Mouse (Mus musculus) cerebellum, adult 11-12 months (tissue): Measurements from ENCODE around the gene Plekhb2.

Experiments
- DNase-seq: peaks from one replicate; pipeline ENCODE4 v3.0.0; 2022

The Plekhb2 gene

DNA sequence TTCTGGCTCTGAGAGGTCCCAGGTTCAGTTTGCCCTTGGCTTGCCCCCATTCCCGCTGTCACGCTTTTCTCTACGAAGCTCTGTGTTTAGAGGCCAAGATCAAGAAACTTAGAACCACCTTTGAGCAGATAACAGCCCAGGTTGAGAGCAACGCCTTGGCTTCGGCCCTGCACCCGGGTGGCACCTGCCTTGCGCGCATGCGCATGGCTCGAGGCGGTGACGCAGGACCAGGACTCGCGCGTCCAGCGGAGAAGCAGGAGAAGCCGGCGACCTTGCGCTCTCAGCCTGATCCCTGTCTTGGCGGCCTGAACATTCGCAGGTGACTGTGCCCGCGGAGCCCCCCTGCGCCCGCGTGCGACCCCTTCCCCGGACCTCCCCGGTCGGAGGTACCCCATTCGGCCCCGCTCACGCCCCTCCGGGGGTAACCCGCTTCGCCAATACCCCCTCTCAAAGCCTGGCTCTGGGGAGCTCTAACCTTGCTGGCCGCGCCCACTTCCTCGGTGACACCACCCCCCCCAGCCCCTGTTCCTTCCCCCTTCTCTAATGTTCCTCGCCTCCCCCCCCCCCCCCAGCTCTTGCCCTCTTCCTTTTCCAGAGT, at the start of gene Plekhb2:
Gene Plekhb2, plus strand, starts transcription at position 232 of the 598 bp plus-strand sequence.
- DNase-seq: peak; percentile 95

GRCm38 (mm10) chr1:34801616-34802289, 48.0 kb upstream of the Plekhb2 start:
- DNase-seq: peak; percentile 63

GRCm38 (mm10) chr1:34802290-34802642, 47.5 kb upstream of the Plekhb2 start:
- peak; percentile 33 for DNase-seq

DNA sequence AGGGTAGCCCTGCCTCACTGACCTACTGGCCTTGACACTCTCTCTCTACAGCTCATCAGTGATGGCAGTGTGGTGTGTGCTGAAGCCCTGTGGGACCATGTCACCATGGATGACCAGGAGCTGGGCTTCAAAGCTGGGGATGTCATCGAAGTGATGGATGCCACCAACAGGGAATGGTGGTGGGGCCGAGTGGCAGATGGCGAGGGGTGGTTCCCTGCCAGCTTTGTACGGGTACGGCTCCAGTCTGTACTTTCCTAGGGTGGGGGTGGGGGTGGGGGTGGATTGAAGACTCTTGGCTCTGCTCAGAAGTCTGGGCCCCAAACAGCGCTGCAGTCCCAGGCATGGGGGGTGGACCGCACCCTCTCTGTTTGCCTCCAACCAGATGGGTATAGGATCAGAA, 44.9 kb upstream of the Plekhb2 start:
- DNase-seq: no peak

DNA sequence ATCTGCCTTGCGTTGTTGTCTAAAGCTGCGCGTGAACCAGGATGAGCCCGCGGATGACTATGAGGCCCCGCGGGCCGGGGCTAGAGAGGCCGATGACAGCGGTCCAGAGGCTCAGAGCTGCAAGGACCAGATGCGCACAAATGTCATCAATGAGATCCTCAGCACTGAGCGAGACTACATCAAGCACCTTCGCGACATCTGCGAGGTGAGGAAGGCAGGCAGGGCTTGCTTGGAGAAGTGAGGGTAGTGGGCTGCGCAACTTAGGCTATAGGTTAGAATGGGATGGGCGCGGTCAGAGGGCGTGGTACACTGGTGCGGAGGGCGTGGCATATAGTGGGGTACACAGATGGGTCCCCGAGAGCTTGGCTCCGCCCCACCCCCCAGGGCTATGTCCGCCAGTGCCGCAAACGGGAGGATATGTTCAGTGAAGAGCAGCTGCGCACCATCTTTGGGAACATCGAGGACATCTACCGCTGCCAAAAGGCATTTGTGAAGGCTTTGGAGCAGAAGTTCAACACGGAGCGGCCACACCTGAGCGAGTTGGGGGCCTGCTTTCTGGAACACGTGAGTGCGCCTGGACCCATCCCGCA, 43.8 kb upstream of the Plekhb2 start:
- peak; percentile 43 for DNase-seq

DNA sequence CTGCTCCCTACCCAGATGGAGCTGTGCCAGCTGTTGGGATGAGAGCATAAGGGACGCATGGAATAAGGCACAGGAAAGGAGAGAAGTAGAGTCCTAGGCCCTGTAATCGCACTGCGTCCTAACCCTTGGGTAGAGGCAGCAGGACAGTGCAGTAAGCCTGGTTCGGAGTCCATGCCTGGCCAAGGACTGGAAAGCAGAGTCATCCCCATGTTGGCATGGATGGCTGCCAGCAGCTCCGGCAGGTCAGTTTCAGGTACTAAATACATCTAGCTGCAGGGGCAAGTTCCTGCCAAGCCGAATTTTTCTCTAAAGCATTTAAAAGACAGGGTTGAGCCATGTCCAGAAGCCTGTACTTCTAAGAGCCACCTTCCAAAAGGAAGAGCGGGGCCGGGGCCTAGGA, 41.3 kb upstream of the Plekhb2 start:
- DNase-seq: peak; percentile 62

GRCm38 (mm10) chr1:34810293-34810692, 39.5 kb upstream of the Plekhb2 start:
- DNase-seq: peak; percentile 51

DNA sequence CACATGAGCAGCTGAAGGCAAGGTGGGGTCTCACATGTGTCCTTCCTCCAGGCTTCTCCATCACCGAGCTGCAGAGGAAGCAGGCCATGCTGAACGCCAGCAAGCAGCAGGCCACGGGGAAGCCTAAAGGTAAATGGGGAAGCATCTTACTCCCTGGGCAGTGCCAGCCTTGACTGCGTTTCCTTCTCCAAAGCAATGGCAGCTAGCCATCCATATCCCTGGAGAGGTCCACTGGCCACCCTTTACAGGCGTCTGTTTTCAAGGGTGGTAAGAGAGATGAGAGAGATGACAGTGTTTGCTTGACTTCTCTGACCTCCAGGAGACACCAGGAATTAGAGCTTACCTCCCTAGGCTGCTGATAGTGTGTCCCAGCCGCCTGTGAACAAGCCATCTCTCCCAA, 38.7 kb upstream of the Plekhb2 start:
- DNase-seq: peak; percentile 38

- peak; percentile 48 for DNase-seq
Measured at GRCm38 (mm10) chr1:34811581-34811980, 38.2 kb upstream of the Plekhb2 start.

DNA sequence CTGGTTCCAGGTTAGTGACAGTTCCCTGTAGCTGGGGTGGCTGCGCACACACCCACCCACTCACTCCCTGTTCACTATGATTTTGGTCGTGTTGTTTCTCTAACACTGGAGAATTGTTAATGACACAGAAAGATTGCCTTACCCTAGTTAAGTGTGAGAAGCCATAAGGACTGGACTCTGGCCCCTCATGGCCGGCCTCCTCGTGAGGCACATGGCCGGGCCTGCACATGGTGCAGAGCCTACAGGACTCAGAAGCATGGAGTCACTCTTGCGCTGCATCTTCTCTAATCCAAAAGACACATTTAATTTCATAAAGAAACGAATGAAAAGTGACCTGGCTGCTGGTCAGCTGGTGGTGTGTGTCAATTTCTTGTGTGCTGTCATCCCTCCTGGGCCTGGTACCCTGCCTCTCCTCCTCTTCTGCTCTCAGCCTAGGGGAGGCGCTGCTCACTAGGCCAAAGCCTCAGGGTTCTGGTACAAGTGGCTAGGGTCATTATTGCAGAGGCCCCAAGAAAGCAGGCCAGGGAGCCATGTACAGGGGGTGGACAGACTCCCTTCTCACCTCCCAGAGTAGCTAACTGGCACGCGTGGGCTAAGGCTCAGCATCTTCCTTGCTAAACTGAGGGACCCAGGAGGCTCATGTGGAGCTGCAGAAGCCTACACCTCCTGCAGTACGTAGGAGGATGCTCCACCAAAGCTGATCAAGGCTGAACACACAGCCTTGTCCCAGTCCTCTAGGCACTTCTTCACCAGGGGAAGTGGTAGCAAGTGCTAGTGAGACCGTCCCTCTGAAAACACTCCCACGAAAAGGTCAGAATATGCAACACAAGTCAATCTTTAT, 37.1 kb upstream of the Plekhb2 start:
- no peak for DNase-seq

- no peak for DNase-seq
Measured at GRCm38 (mm10) chr1:34815843-34816242, 33.9 kb upstream of the Plekhb2 start.

- no peak for DNase-seq
Measured at GRCm38 (mm10) chr1:34819225-34819910, 30.4 kb upstream of the Plekhb2 start.

- DNase-seq: no peak
Measured at GRCm38 (mm10) chr1:34821411-34821810, 28.4 kb upstream of the Plekhb2 start.

GRCm38 (mm10) chr1:34822003-34822402, 27.8 kb upstream of the Plekhb2 start:
- DNase-seq: no peak

GRCm38 (mm10) chr1:34822746-34823145, 27.0 kb upstream of the Plekhb2 start:
- DNase-seq: no peak

DNA sequence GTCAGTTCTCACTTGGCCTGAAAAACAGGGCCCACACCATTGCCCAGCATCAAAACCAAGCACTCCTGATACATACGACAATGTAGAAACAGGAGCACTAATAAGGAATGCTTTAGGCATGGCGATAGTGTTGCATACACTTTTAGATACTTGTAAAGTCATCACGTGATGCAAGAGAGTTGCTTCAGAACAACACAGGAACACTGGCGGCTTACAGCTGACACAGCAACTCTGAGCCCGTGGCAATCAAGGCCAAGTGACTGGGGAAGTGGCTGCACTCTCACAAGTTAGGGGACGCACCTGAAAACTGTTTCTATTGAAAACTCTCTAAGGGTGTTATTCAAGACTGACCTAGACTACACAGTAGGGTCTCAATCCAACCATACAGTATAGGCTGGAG, 26.4 kb upstream of the Plekhb2 start:
- no peak for DNase-seq

DNA sequence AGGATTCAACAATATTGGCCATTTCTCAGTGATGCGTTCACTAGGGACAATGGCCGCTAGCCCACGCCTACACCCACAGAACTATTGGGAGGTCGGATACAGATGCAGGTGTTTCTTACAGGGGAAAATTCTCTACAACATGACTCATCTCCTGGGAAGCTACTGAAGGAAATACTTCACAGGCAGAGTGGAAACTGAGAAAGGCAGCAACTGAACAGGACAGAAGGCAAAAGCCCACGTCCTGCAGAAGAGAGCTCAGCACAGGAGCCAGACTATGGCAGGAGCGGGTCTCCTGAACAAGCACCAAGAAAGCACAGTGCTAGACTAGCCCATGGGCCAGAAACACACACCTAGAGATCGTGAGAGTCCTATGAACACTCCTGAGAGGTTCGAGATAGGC, 25.6 kb upstream of the Plekhb2 start:
- DNase-seq: no peak

- DNase-seq: no peak
Measured at GRCm38 (mm10) chr1:34825909-34826308, 23.9 kb upstream of the Plekhb2 start.

DNA sequence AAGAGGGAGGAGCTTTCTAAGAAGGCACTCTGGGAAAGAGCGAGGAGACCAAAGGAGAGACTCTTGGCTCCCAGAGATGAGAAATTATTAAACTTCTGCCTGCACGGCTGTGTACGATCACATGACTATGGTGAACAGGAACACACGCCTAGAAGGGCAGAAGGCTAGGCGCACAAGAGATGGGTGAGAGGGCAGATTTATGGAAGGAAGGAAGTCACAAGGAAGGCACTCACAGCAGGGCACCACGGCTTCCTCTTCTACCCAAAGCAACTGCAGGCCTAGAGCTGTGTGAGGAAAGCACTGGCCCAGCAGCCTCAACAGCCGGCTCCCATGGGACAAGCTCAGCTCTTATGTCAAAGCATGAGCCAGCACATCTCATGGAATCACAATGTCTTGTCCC, 21.9 kb upstream of the Plekhb2 start:
- no peak for DNase-seq

- no peak for DNase-seq
Measured at GRCm38 (mm10) chr1:34828528-34829294, 21.1 kb upstream of the Plekhb2 start.

GRCm38 (mm10) chr1:34830934-34831333, 18.8 kb upstream of the Plekhb2 start:
- no peak for DNase-seq

GRCm38 (mm10) chr1:34831381-34831780, 18.4 kb upstream of the Plekhb2 start:
- no peak for DNase-seq
